Mouse (Mus musculus) ES-Bruce4 (cell line): ENCODE measurements around the gene Paf1. TPM values are rescaled to one million over a fixed set of nuclear protein-coding genes. Genes with fewer than 3 reads are reported as not detected.

Experiments used
- H3K27ac ChIP-seq: 2 replicates; pipeline ENCODE4 v1.5.1; 2012; ENCODE audit warnings: low read length, inconsistent platforms; ENCODE audit not compliant: insufficient read depth
- H3K27me3 ChIP-seq: 2 replicates; pipeline ENCODE4 v1.6.1; 2012; ENCODE audit warnings: mild to moderate bottlenecking, low read length, inconsistent platforms; ENCODE audit not compliant: control insufficient read depth, poor library complexity, insufficient read depth, severe bottlenecking
- H3K36me3 ChIP-seq: 2 replicates; pipeline ENCODE4 v1.6.1; 2012; ENCODE audit warnings: inconsistent platforms, mild to moderate bottlenecking, low read length, moderate library complexity; ENCODE audit not compliant: control insufficient read depth, poor library complexity, insufficient read depth, severe bottlenecking
- H3K4me1 ChIP-seq: one replicate; pipeline ENCODE4 v1.8.1; 2011; ENCODE audit warnings: low read length; ENCODE audit not compliant: control insufficient read depth, insufficient read depth
- H3K4me3 ChIP-seq: 2 replicates; pipeline ENCODE4 v1.5.1; 2011; ENCODE audit warnings: low read depth, mild to moderate bottlenecking, low read length
- H3K9ac ChIP-seq: 2 replicates; pipeline ENCODE4 v1.6.1; 2012; ENCODE audit warnings: low read depth, mild to moderate bottlenecking, inconsistent platforms; ENCODE audit not compliant: poor library complexity, severe bottlenecking
- H3K9me3 ChIP-seq: replicated peaks from 2 replicates; pipeline ENCODE4 v1.6.1; 2012; ENCODE audit warnings: mild to moderate bottlenecking, low read length, inconsistent platforms; ENCODE audit not compliant: control insufficient read depth, poor library complexity, insufficient read depth, severe bottlenecking
- CTCF ChIP-seq: IDR thresholded peaks from one replicate; pipeline ENCODE4 v1.8.1; 2011; ENCODE audit warnings: low read depth, low read length
- EP300 ChIP-seq: IDR thresholded peaks from 2 replicates; pipeline ENCODE4 v1.6.1; 2011; ENCODE audit warnings: low read depth, low read length; ENCODE audit not compliant: insufficient read depth
- POLR2A ChIP-seq: IDR thresholded peaks from one replicate; pipeline ENCODE4 v1.8.1; 2011; ENCODE audit warnings: low read length; ENCODE audit not compliant: insufficient read depth
- polyA plus RNA-seq: library from polyadenylated mRNA; stranded (reverse); fragments of >200 nt; gene quantifications from 2 replicates; pipeline ENCODE4 v1.2.4, GENCODE M21; 2011; ENCODE audit warnings: low read depth; ENCODE audit not compliant: missing spikeins, insufficient read depth, insufficient read length

Gene Paf1
- polyA plus RNA-seq, 1 experiment, result 88.7 TPM

GRCm38 (mm10) chr7:28412826-28413225, 20.1 kb downstream of the Paf1 start:
- H3K27me3 ChIP-seq, result no peaks in the 10 kb centered on the region
- H3K4me1 ChIP-seq, result no peaks in the 10 kb centered on the region
- no peak overlapping the region for H3K4me3 ChIP-seq
- no peaks in the 10 kb centered on the region for H3K9me3 ChIP-seq
- no peak overlapping the region for H3K9ac ChIP-seq
- TF ChIP-seq CTCF (peak; percentile 16), EP300 (no peak)
- H3K36me3 ChIP-seq, result peaks cover 51% of the 10 kb centered on the region
- no peak overlapping the region for H3K27ac ChIP-seq

- Histone ChIP-seq H3K27ac (no peak overlapping the region), H3K27me3 (no peaks in the 10 kb centered on the region), H3K4me3 (no peak overlapping the region), H3K4me1 (peaks cover 3% of the 10 kb centered on the region), H3K9ac (no peak overlapping the region), H3K9me3 (no peaks in the 10 kb centered on the region), H3K36me3 (peaks cover 49% of the 10 kb centered on the region)
- TF ChIP-seq EP300 (no peak), CTCF (peak; percentile 35)
These were observed 24.6 kb downstream of the Paf1 start for GRCm38 (mm10) chr7:28417368-28417767.

GRCm38 (mm10) chr7:28418096-28418670, 25.4 kb downstream of the Paf1 start:
- peak; percentile 84 for TF ChIP-seq EP300
- no peak for TF ChIP-seq POLR2A
- no peak for TF ChIP-seq CTCF
- H3K27ac ChIP-seq, result peak overlapping the region; percentile 3; the same call in 1 of the 2 replicates
- H3K4me3 ChIP-seq, result no peak overlapping the region
- H3K4me1 ChIP-seq, result peaks cover 3% of the 10 kb centered on the region
- H3K9ac ChIP-seq, result no peak overlapping the region
- no peaks in the 10 kb centered on the region for H3K27me3 ChIP-seq
- no peaks in the 10 kb centered on the region for H3K9me3 ChIP-seq
- H3K36me3 ChIP-seq, result peaks cover 49% of the 10 kb centered on the region

GRCm38 (mm10) chr7:28419416-28419815, 26.7 kb downstream of the Paf1 start:
- no peak for TF ChIP-seq CTCF
- TF ChIP-seq EP300, result no peak
- no peak for TF ChIP-seq POLR2A
- Histone ChIP-seq H3K4me3 (no peak overlapping the region), H3K9me3 (no peaks in the 10 kb centered on the region), H3K4me1 (peaks cover 3% of the 10 kb centered on the region), H3K9ac (no peak overlapping the region), H3K27ac (no peak overlapping the region), H3K27me3 (no peaks in the 10 kb centered on the region), H3K36me3 (peaks cover 47% of the 10 kb centered on the region)

GRCm38 (mm10) chr7:28423018-28423417, 30.3 kb downstream of the Paf1 start:
- no peaks in the 10 kb centered on the region for H3K9me3 ChIP-seq
- no peak overlapping the region for H3K9ac ChIP-seq
- peaks cover 36% of the 10 kb centered on the region for H3K36me3 ChIP-seq
- H3K27me3 ChIP-seq, result no peaks in the 10 kb centered on the region
- no peak for TF ChIP-seq POLR2A
- no peak for TF ChIP-seq EP300
- TF ChIP-seq CTCF, result no peak
- H3K27ac ChIP-seq, result no peak overlapping the region
- no peak overlapping the region for H3K4me3 ChIP-seq
- peaks cover 3% of the 10 kb centered on the region for H3K4me1 ChIP-seq

- Histone ChIP-seq H3K9ac (no peak overlapping the region), H3K4me1 (no peaks in the 10 kb centered on the region), H3K27ac (no peak overlapping the region), H3K4me3 (no peak overlapping the region), H3K27me3 (no peaks in the 10 kb centered on the region), H3K36me3 (peaks cover 15% of the 10 kb centered on the region), H3K9me3 (no peaks in the 10 kb centered on the region)
- TF ChIP-seq CTCF (no peak), EP300 (no peak), POLR2A (no peak)
These were observed 35.0 kb downstream of the Paf1 start for GRCm38 (mm10) chr7:28427738-28428137.

- TF ChIP-seq CTCF (no peak), POLR2A (no peak)
- Histone ChIP-seq H3K9me3 (no peaks in the 10 kb centered on the region), H3K4me1 (no peaks in the 10 kb centered on the region), H3K9ac (no peak overlapping the region), H3K27ac (no peak overlapping the region), H3K4me3 (no peak overlapping the region), H3K27me3 (no peaks in the 10 kb centered on the region), H3K36me3 (peaks cover 10% of the 10 kb centered on the region)
These were observed 37.8 kb downstream of the Paf1 start for GRCm38 (mm10) chr7:28430512-28430911.
